7 mouse cellular contexts compared by ENCODE assay signal in the genomic region with DNA sequence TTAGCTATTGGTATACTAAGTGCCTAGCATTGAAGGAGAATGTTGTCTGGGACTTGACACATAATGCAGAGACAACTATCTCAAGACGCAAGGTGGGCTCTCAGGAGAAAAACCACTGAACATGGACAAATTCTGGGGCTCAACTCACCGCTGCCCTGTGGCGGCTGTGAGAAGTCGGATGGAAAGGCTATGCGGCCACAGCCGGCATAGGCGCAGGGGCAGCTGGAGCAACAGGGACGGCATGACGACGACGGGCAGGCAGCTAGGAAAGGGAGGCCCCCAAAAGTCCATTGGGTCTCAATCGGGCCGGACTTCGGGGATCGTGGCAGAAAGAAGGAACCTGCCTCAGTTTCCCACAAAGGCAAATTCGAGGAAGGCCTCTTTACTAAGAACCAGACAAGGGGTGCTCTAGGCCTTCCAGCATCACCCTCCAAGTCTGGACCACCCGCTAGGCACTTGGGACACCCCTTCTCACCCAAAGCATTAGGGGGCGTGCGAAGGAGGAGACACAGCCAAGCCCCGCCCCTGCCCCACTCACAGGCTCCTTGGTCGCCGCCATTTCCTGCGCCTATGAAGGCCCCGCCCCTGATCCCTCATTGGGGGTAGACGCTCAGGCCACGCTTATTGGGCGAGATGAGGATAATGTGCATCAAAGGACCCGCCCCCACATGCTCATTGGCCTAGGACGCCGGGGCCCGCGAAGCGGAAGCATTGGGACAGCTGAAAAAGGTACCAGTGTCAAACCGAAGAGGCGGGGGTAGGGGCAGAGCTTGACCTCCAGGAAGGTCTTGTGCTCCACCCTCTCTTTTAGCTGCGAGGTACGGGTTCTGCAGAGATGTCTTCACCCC. TPM values are rescaled to one million over a fixed set of nuclear protein-coding genes. Genes with fewer than 3 reads are reported as not detected.
DNase-seq lines count a peak whose midpoint lies in the region; ATAC-seq lines count a peak whose summit lies in the region.

A gene (minus strand): TSS at position 562 of the 848 bp plus-strand sequence.

- peaks cover 12% of the 10 kb centered on the region for H3K4me1 ChIP-seq in embryonic facial prominence, embryonic 11.5 days (ENCODE audit: control insufficient read depth, insufficient read depth, low read length)
- H3K4me1 ChIP-seq in limb, embryonic 11.5 days (ENCODE audit: control insufficient read depth, insufficient read depth, low read length), result peaks cover 25% of the 10 kb centered on the region
- H3K4me1 ChIP-seq in midbrain, embryonic 14.5 days (ENCODE audit: control insufficient read depth, insufficient read depth, low read length), result peaks cover 40% of the 10 kb centered on the region

- H3K4me2 ChIP-seq in embryonic facial prominence, embryonic 11.5 days (ENCODE audit: low read depth, low read length), result peak within 1 kb of the TSS; percentile 67
- H3K4me2 ChIP-seq in limb, embryonic 11.5 days (ENCODE audit: low read depth, severe bottlenecking), result peak within 1 kb of the TSS; percentile 95
- peak within 1 kb of the TSS; percentile 89 for H3K4me2 ChIP-seq in midbrain, embryonic 14.5 days (ENCODE audit: low read length)

- peak; percentile 86 for ATAC-seq in embryonic facial prominence, embryonic 11.5 days (replicated peaks; ENCODE audit: insufficient number of reproducible peaks, low FRiP score, low TSS enrichment, low read depth)
- peak; percentile 89 for ATAC-seq in granulocyte monocyte progenitor cell, adult 5-6 weeks (replicated peaks; ENCODE audit: poor library complexity, severe bottlenecking)
- ATAC-seq in limb, embryonic 11.5 days (ENCODE audit: insufficient number of reproducible peaks, low FRiP score, low TSS enrichment, low read depth), result peak; percentile 86
- ATAC-seq in midbrain, embryonic 14.5 days (ENCODE audit: low FRiP score, low TSS enrichment), result peak; percentile 94

- H3K9me3 ChIP-seq in embryonic facial prominence, embryonic 11.5 days (replicated peaks; ENCODE audit: control insufficient read depth, low read length), result no peaks in the 10 kb centered on the region
- no peaks in the 10 kb centered on the region for H3K9me3 ChIP-seq in limb, embryonic 11.5 days (ENCODE audit: control insufficient read depth, low read length)
- H3K9me3 ChIP-seq in midbrain, embryonic 14.5 days (ENCODE audit: control insufficient read depth, low read length), result no peaks in the 10 kb centered on the region

- H3K27ac ChIP-seq in embryonic facial prominence, embryonic 11.5 days (replicated peaks; ENCODE audit: low read depth, low read length), result 0 out of 2 replicates have a peak within 1 kb of the TSS, but pooled peaks have one; percentile 47
- no peak within 1 kb of the TSS for H3K27ac ChIP-seq in limb, embryonic 11.5 days (replicated peaks; ENCODE audit: low read depth, low read length)
- H3K27ac ChIP-seq in midbrain, embryonic 14.5 days (replicated peaks; ENCODE audit: low read depth, low read length), result peak within 1 kb of the TSS; percentile 32

- H3K27me3 ChIP-seq in embryonic facial prominence, embryonic 11.5 days (ENCODE audit: control insufficient read depth, insufficient read depth, low read length), result no peaks in the 10 kb centered on the region
- no peaks in the 10 kb centered on the region for H3K27me3 ChIP-seq in limb, embryonic 11.5 days (ENCODE audit: control insufficient read depth, insufficient read depth, low read length)
- no peaks in the 10 kb centered on the region for H3K27me3 ChIP-seq in midbrain, embryonic 14.5 days (ENCODE audit: control insufficient read depth, insufficient read depth, low read length)

- peak; percentile 98 for DNase-seq in adrenal gland, postnatal 14 days
- DNase-seq in embryonic facial prominence, embryonic 11.5 days (ENCODE audit: low spot score), result peak; percentile 99
- DNase-seq in kidney, adult 11 months, result peak; percentile 97
- DNase-seq in limb, embryonic 11.5 days (ENCODE audit: low spot score), result peak; percentile 96
- DNase-seq in midbrain, embryonic 14.5 days, result peak; percentile 98
- DNase-seq in spleen, adult 18-20 months, result peak; percentile 94 to 95

- H3K9ac ChIP-seq in embryonic facial prominence, embryonic 11.5 days (replicated peaks; ENCODE audit: low read length), result peak within 1 kb of the TSS; percentile 63
- peak within 1 kb of the TSS; percentile 70 for H3K9ac ChIP-seq in limb, embryonic 11.5 days (ENCODE audit: low read length)
- H3K9ac ChIP-seq in midbrain, embryonic 14.5 days (replicated peaks; ENCODE audit: low read length), result peak within 1 kb of the TSS; percentile 70

- peak within 1 kb of the TSS; percentile 37 for H3K4me3 ChIP-seq in embryonic facial prominence, embryonic 11.5 days (ENCODE audit: low read depth, low read length)
- H3K4me3 ChIP-seq in limb, embryonic 11.5 days (ENCODE audit: low read depth, low read length), result peak within 1 kb of the TSS; percentile 45
- peak within 1 kb of the TSS; percentile 50 for H3K4me3 ChIP-seq in midbrain, embryonic 14.5 days (replicated peaks; ENCODE audit: low read depth, low read length)

- no peaks in the 10 kb centered on the region for H3K36me3 ChIP-seq in embryonic facial prominence, embryonic 11.5 days (replicated peaks; ENCODE audit: control insufficient read depth, insufficient read depth, low read depth, low read length)
- H3K36me3 ChIP-seq in limb, embryonic 11.5 days (ENCODE audit: control insufficient read depth, insufficient read depth, low read length), result no peaks in the 10 kb centered on the region
- no peaks in the 10 kb centered on the region for H3K36me3 ChIP-seq in midbrain, embryonic 14.5 days (ENCODE audit: control insufficient read depth, insufficient read depth, low read length)

- 2% methylated on average over 37 of the region's 37 CpGs for WGBS in embryonic facial prominence, embryonic 11.5 days
- 3% methylated on average over 37 of the region's 37 CpGs for WGBS in limb, embryonic 11.5 days
- 1% methylated on average over 37 of the region's 37 CpGs for WGBS in midbrain, embryonic 14.5 days

RNA-seq across cellular contexts. Expression of the gene that starts here (rescaled TPM):
- total RNA-seq in adrenal gland, postnatal 14 days (2021), result 44.4 and 47.4 TPM in 2 replicates
- polyA plus RNA-seq in embryonic facial prominence, embryonic 11.5 days (2014; fragmentation: Nextera tagmentation; extraction: Ambion mirVana), result 16.1 and 18.0 TPM in 2 replicates
- total RNA-seq in granulocyte monocyte progenitor cell, adult 5-6 weeks (2014; fragmentation: Nextera tagmentation), result 6.4 and 16.5 TPM in 2 replicates
- total RNA-seq in granulocyte monocyte progenitor cell, adult 5-6 weeks (2017), result 7.9 and 11.8 TPM in 2 replicates
- 15.0 and 20.7 TPM in 2 replicates for polyA plus RNA-seq in limb, embryonic 11.5 days (2014; fragmentation: Nextera tagmentation; extraction: Ambion mirVana)
- 23.1 and 26.7 TPM in 2 replicates for polyA plus RNA-seq in midbrain, embryonic 14.5 days (2014; fragmentation: Nextera tagmentation; extraction: Ambion mirVana)
